Mouse (Mus musculus) embryonic fibroblast, embryonic 13.5 days (primary cell): ENCODE data around the gene Timeless. TPM values are rescaled to one million over a fixed set of nuclear protein-coding genes. Genes with fewer than 3 reads are reported as not detected.
"Not testable (repeated sequence)": the region's sequence is repeated elsewhere in the genome, so short reads cannot be mapped to it uniquely, and the experiment has no call there.

Experiments used
- H3K27ac ChIP-seq: 2 replicates; pipeline ENCODE4 v1.5.1; 2012; ENCODE audit warnings: low read length, control low read depth, inconsistent platforms; ENCODE audit not compliant: insufficient read depth
- H3K4me1 ChIP-seq: 2 replicates; pipeline ENCODE4 v1.6.1; 2011; ENCODE audit warnings: low read length; ENCODE audit not compliant: control insufficient read depth, insufficient read depth
- H3K4me3 ChIP-seq: 2 replicates; pipeline ENCODE4 v1.5.1; 2011; ENCODE audit warnings: mild to moderate bottlenecking, control low read depth, low read length; ENCODE audit not compliant: insufficient read depth
- CTCF ChIP-seq: IDR thresholded peaks from 2 replicates; pipeline ENCODE4 v1.5.1; 2011; ENCODE audit warnings: mild to moderate bottlenecking, control low read depth, low read length, moderate library complexity, borderline replicate concordance; ENCODE audit not compliant: insufficient read depth
- POLR2A ChIP-seq: IDR thresholded peaks from 2 replicates; pipeline ENCODE4 v1.6.1; 2011; ENCODE audit warnings: low read depth, mild to moderate bottlenecking, control low read depth, low read length, moderate library complexity
- polyA plus RNA-seq: library from polyadenylated mRNA; stranded (reverse); fragments of >200 nt; gene quantifications from 2 replicates; pipeline ENCODE4 v1.2.4, GENCODE M21; 2011; ENCODE audit warnings: low read depth; ENCODE audit not compliant: missing spikeins, insufficient read length

Gene Timeless
- polyA plus RNA-seq, 1 experiment, result 18.9 TPM

DNA sequence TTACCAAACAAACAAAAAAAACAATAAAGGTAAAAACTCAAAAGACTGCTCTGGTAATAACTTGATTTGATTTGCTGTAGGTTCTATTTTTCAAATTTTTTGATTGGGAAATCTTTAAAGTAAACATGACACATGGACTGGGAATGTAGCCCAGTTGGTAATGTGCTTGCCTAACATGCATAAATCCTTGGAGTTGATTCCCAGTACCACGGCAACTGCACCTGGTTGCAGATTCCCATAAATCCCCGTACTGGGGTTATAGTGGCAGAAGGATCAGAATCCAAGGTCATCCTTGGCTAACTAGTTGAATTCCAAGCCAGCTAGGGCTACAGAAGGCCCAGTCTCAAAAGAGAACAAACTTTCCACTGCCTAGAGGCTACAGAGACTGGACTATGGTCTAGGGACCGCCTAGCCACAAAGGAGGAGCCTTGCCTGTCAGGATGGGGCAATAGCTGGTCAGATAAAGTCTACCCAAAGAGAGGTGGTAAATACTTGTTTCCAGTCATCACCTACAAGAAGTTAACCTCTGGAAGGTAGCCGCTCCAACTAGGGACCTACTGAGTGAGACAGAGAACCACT, 21.9 kb downstream of the Timeless start, which contains the start of gene Apon:
Gene Apon (plus strand): TSS at position 420 of the 579 bp plus-strand sequence.
- Histone ChIP-seq H3K4me3 (no peak within 1 kb of the TSS), H3K27ac (no peak within 1 kb of the TSS), H3K4me1 (peaks cover 4% of the 10 kb centered on the region; the same call in 1 of the 2 replicates)
- no peak for TF ChIP-seq POLR2A
- no peak for TF ChIP-seq CTCF

- Histone ChIP-seq H3K4me3 (no peak overlapping the region), H3K27ac (no peak overlapping the region), H3K4me1 (peaks cover 4% of the 10 kb centered on the region; the same call in 1 of the 2 replicates)
- TF ChIP-seq CTCF, result no peak
- no peak for TF ChIP-seq POLR2A
Measured at GRCm38 (mm10) chr10:128255925-128256324, 24.1 kb downstream of the Timeless start.

DNA sequence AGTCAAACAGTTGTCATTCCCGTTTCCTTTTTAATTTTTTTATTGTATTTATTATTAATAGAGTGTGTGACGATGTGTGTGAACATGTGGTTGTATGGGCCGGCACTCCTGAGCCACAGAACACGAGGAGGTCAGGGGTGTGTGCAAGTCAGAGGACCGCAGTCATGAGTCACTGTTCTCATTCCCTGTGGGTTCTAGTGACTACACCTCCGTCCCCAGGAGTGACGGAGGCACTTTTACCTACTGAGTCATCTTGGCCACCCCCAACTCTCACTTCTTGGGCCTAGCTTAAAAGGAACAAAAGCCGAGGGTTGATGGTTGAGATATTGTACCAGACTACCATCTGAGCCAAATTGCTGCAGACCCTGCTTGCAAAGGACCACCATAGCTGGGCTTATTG, 24.5 kb downstream of the Timeless start:
- peaks cover 4% of the 10 kb centered on the region; the same call in 1 of the 2 replicates for H3K4me1 ChIP-seq

GRCm38 (mm10) chr10:128258953-128259352, 27.1 kb downstream of the Timeless start:
- H3K4me1 ChIP-seq, result peaks cover under 1% of the 10 kb centered on the region; the same call in 1 of the 2 replicates
- TF ChIP-seq CTCF, result no peak
- no peak for TF ChIP-seq POLR2A
- H3K4me3 ChIP-seq, result no peak overlapping the region
- H3K27ac ChIP-seq, result no peak overlapping the region

More for the DNA sequence above, 24.5 kb downstream of the Timeless start:
- Histone ChIP-seq H3K4me3 (no peak overlapping the region), H3K27ac (no peak overlapping the region)
- TF ChIP-seq POLR2A (no peak), CTCF (no peak)

- H3K4me3 ChIP-seq, result no peak overlapping the region
- no peak overlapping the region for H3K27ac ChIP-seq
- H3K4me1 ChIP-seq, result no peaks in the 10 kb centered on the region
- TF ChIP-seq CTCF, result no peak
- no peak for TF ChIP-seq POLR2A
Measured at GRCm38 (mm10) chr10:128259946-128260345, 28.1 kb downstream of the Timeless start.

- not testable (repeated sequence) for H3K4me1 ChIP-seq, H3K27ac ChIP-seq
Measured at GRCm38 (mm10) chr10:128260376-128260775, 28.5 kb downstream of the Timeless start.

DNA sequence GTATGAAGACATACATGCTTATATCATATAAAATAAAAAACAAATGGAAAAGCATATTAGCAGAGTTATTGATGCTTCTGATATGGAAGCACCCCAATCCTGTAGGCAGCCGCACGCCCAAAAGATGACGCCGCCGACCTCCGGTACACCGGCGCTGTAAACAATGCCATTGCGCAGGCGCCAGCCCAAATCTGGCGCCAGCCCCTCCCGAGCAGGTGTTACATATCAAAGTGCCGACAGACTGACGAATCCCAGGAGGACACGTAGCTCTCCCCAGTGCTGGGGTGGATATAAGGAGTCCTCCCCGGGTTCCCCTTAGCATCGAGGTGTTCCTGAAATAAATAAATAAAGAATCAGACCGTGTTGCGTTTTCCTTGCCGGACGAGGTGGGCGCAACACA, 30.4 kb downstream of the Timeless start:
- H3K4me1 ChIP-seq, result no peaks in the 10 kb centered on the region
- no peak overlapping the region for H3K4me3 ChIP-seq
- TF ChIP-seq CTCF (no peak), POLR2A (no peak)
- no peak overlapping the region for H3K27ac ChIP-seq

More at GRCm38 (mm10) chr10:128260376-128260775, 28.5 kb downstream of the Timeless start:
- H3K4me3 ChIP-seq, result not testable (repeated sequence)

DNA sequence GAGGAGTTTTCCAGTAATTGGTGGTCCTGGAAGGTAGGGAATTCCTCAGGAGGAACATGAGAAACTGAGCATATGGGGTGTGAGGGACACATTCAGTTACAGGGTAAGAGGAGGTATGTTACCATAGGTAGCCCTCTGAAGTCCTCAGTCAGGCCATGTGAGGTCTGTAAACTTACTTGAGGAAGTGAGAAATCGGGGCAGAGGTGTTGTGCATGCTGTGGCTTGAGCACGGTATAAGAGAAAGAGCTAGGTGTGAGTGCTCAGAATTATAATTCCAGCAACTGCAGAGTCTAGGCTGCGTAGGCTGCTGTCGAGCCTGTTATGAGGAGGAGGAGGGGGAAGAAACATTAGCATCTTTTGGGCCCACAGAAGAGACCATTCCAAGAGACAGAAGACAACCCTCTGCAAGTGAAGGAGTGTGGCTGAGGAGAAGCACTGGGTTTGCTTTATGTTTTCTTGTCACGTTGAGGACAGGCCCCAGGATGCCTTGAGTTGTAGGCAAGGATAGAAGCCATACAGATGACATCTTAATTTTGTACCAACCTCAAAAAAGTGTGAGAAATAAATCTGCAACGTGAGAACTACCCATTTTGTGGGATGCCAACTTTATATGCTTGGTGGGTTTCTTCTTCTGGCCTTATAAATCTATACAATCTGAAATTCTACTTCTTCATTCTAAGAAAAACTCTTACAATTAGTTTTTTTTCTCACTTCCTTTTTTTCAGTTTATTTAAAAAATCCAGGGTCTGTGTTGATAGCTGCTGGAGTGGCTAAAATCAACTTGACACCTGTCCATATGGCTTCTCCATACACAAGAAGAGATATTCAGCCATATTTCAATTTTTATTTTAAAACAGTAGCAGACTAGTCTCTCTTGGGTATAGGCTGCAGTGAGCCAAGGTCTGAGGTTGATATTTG, 31.8 kb downstream of the Timeless start:
- TF ChIP-seq POLR2A (no peak), CTCF (no peak)
- Histone ChIP-seq H3K4me3 (no peak overlapping the region), H3K27ac (no peak overlapping the region), H3K4me1 (no peaks in the 10 kb centered on the region)

DNA sequence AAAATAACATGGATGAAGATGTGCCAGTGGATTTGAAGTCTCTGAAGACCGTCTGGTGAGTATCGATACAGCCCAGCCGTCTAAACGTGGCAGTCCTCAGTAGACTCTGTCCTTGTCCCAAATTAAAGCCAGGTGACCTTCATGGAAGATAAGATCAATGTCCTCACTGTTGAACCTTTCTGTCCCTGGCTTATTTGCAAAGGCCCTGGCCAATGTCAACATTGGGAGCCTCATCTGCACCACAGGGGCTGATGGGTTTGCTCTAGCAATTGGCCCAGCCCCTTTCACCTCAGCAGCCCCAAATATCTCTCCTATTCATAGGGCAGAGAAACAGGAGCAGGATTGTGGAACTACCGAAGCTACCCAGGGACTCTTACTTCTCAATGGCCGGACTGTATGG, 36.5 kb downstream of the Timeless start, which contains the start of gene Apof:
Gene Apof (plus strand): TSS at position 301 of the 400 bp plus-strand sequence.
- no peak within 1 kb of the TSS for H3K4me3 ChIP-seq
- 0 out of 2 replicates have a peak within 1 kb of the TSS, but pooled peaks have one; percentile 51 for H3K27ac ChIP-seq
- no peaks in the 10 kb centered on the region for H3K4me1 ChIP-seq
- no peak for TF ChIP-seq CTCF
- TF ChIP-seq POLR2A, result no peak
